Mouse (Mus musculus): Measurements from ENCODE around the gene Vmn1r29.
"Not testable (repeated sequence)": the region's sequence is repeated elsewhere in the genome, so short reads cannot be mapped to it uniquely, and the experiment has no call there.

Gene Vmn1r29

GRCm38 (mm10) chr6:58301249-58301648, at the start of gene Vmn1r29:
Vmn1r29 (plus strand) TSS chr6:58301549.
- DNase-seq: no peak

- no peak for DNase-seq
Observed at GRCm38 (mm10) chr6:58261737-58262136, 39.6 kb upstream of the Vmn1r29 start, which contains the start of gene Vmn1r28. Vmn1r28 (plus strand) TSS chr6:58262037.

- not testable (repeated sequence) for DNase-seq
Observed at GRCm38 (mm10) chr6:58279661-58280060, 21.7 kb upstream of the Vmn1r29 start.

- DNase-seq: no peak
Observed at GRCm38 (mm10) chr6:58292201-58292600, 9.1 kb upstream of the Vmn1r29 start.

GRCm38 (mm10) chr6:58298511-58298910, 2.8 kb upstream of the Vmn1r29 start:
- DNase-seq: not testable (repeated sequence)

GRCm38 (mm10) chr6:58330686-58331085, 29.3 kb downstream of the Vmn1r29 start:
- not testable (repeated sequence) for DNase-seq

Measured in kidney, adult 8-10 months (tissue).